Mouse (Mus musculus) frontal cortex, postnatal 25 days (tissue): ENCODE measurements at regions not wholly inside any gene's neighbourhood (a gene's known extent, or its start where the extent isn't known, plus 50 kb on each side); places are given as distances from the start of the nearest gene placed in this dataset.
"Not testable (repeated sequence)": the region's sequence is repeated elsewhere in the genome, so short reads cannot be mapped to it uniquely, and the experiment has no call there.

Experiments used
- DNase-seq, 2 experiments: peaks; one replicate each; pipeline ENCODE4 v3.0.0; 2022; ENCODE audit warnings: low spot score in 2 of 2

- DNase-seq, result no peak
Measured at GRCm38 (mm10) chr12:39594726-39595125, 443.1 kb downstream of the Arl4a start.

- not testable (repeated sequence) for DNase-seq
Measured at GRCm38 (mm10) chr12:39593781-39594180, 444.0 kb downstream of the Arl4a start.

GRCm38 (mm10) chr12:39587204-39587909 lies 450.5 kb downstream of the Arl4a start:
- DNase-seq, result no peak

- DNase-seq, result no peak
Measured at GRCm38 (mm10) chr12:39586163-39586562, 451.7 kb downstream of the Arl4a start.

- no peak for DNase-seq
Measured at GRCm38 (mm10) chr12:39577610-39578009, 460.2 kb downstream of the Arl4a start.

- DNase-seq, result no peak
Measured at GRCm38 (mm10) chr12:39572802-39573201, 465.0 kb downstream of the Arl4a start.

GRCm38 (mm10) chr12:39572147-39572546 lies 465.7 kb downstream of the Arl4a start:
- DNase-seq, result no peak

- DNase-seq, result no peak
Measured at GRCm38 (mm10) chr12:39560734-39561446, 476.9 kb downstream of the Arl4a start.

GRCm38 (mm10) chr12:39558491-39558890 lies 479.3 kb downstream of the Arl4a start:
- DNase-seq, result no peak

- DNase-seq, result no peak
Measured at GRCm38 (mm10) chr12:39536326-39536725, 501.5 kb downstream of the Arl4a start.

- no peak for DNase-seq
Measured at GRCm38 (mm10) chr12:39528121-39528520, 509.7 kb downstream of the Arl4a start.

GRCm38 (mm10) chr12:39527216-39527600 lies 510.6 kb downstream of the Arl4a start:
- no peak for DNase-seq

- DNase-seq, result no peak
Measured at GRCm38 (mm10) chr12:39526535-39527215, 511.1 kb downstream of the Arl4a start.

- DNase-seq, result no peak
Measured at GRCm38 (mm10) chr12:39515690-39516089, 522.1 kb downstream of the Arl4a start.

- no peak for DNase-seq
Measured at GRCm38 (mm10) chr12:39510855-39511254, 527.0 kb downstream of the Arl4a start.

GRCm38 (mm10) chr12:39510073-39510812 lies 527.6 kb downstream of the Arl4a start:
- DNase-seq, result peak; percentile 36 to 43

- no peak for DNase-seq
Measured at GRCm38 (mm10) chr12:39496203-39496602, 541.6 kb downstream of the Arl4a start.

GRCm38 (mm10) chr12:39493578-39494218 lies 544.1 kb downstream of the Arl4a start:
- DNase-seq, result no peak

GRCm38 (mm10) chr12:39493114-39493513 lies 544.7 kb downstream of the Arl4a start:
- DNase-seq, result no peak

- no peak for DNase-seq
Measured at GRCm38 (mm10) chr12:39472984-39473383, 564.8 kb downstream of the Arl4a start.
